Mouse (Mus musculus) limb, embryonic 10.5 days (tissue): ENCODE results near the gene Cox19. TPM values are rescaled to one million over a fixed set of nuclear protein-coding genes. Genes with fewer than 3 reads are reported as not detected.
A peak's percentile ranks its signal among the peaks of the same experiment; 100 is the strongest.
"Not testable (repeated sequence)": the region's sequence is repeated elsewhere in the genome, so short reads cannot be mapped to it uniquely, and the experiment has no call there.

Experiments used
- DNase-seq: peaks from one replicate; pipeline ENCODE4 v3.0.0-alpha.2; 2017; ENCODE audit warnings: low spot score
- H3K27ac ChIP-seq: fragments of 300-500 bp; sonication (generic); 2 replicates; pipeline ENCODE4 v1.5.1; 2016; ENCODE audit warnings: mild to moderate bottlenecking
- H3K27me3 ChIP-seq: fragments of 300-500 bp; sonication (generic); 2 replicates; pipeline ENCODE4 v1.6.1; 2016; ENCODE audit warnings: low read depth, mild to moderate bottlenecking; ENCODE audit not compliant: poor library complexity, severe bottlenecking
- H3K36me3 ChIP-seq: fragments of 300-500 bp; sonication (generic); 2 replicates; pipeline ENCODE4 v1.6.1; 2016; ENCODE audit warnings: mild to moderate bottlenecking, moderate library complexity
- H3K4me1 ChIP-seq: fragments of 300-500 bp; sonication (generic); 2 replicates; pipeline ENCODE4 v1.6.1; 2016
- H3K4me3 ChIP-seq: fragments of 300-500 bp; sonication (generic); 2 replicates; pipeline ENCODE4 v1.5.1; 2016; ENCODE audit warnings: mild to moderate bottlenecking, moderate library complexity
- H3K9me3 ChIP-seq: fragments of 300-500 bp; sonication (generic); replicated peaks from 2 replicates; pipeline ENCODE4 v1.6.1; 2016; ENCODE audit warnings: mild to moderate bottlenecking
- WGBS: fragments of 180-500 bp; shearing (Covaris S2); methylation state at CpG from one replicate; pipeline ENCODE4 v1.1.7; 2016; 5-methylcytosine and 5-hydroxymethylcytosine counted together
- polyA plus RNA-seq: library from polyadenylated mRNA; unstranded; fragments of >200 nt; fragmentation: Nextera tagmentation; extraction: Ambion mirVana; gene quantifications from 2 replicates; pipeline ENCODE4 v1.2.1, GENCODE M21; 2016

Gene Cox19
- polyA plus RNA-seq, 1 experiment from 2014 or later: 110 TPM

DNA sequence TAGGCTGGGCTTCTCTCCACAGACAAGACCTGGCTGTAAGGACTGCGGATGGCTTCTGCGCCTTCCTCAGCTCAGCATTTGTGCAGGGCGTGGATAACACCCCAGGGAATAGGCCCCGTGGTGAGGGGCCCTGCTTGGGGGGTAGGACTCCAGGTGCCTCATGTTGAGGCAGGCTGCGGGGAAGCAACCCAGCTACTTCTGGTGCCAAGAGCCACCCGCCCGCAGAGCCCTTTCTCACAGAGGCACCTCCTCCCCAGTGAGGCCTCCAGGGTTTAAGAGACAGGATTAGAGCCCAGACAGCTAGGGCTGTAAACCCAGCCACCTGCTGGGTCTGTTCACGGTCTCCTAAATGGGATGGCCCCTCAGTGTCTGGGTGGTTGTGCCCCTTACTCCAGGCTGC, 410 bp upstream of the Cox19 start:
- H3K9me3 ChIP-seq: no peaks in the 10 kb centered on the region
- 27% methylated on average over 8 of the region's 8 CpGs for WGBS
- DNase-seq: no peak
- H3K27me3 ChIP-seq: peaks cover 31% of the 10 kb centered on the region
- peaks cover 28% of the 10 kb centered on the region for H3K4me1 ChIP-seq
- H3K27ac ChIP-seq: peak overlapping the region; percentile 19
- no peaks in the 10 kb centered on the region for H3K36me3 ChIP-seq
- 0 out of 2 replicates have a peak overlapping the region, but pooled peaks have one; percentile 1 for H3K4me3 ChIP-seq

DNA sequence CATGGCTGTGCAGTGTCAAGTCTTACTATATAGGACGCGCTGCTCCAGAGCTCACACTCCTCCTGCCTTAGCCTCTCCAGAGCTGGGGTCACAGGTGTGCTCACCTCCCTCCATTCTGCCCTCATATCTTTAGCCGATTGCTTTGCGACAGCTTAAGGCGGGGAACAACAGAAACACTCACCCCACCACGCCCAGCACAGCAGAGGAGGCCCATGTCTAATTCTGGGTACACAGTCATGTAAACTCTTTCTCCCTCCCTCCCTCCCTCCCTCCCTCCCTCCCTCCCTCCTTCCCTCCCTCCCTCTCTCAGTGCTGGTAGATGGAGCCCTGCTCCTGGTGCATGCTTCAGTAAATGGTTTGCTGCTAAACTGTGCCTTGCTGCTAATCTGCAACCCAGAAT, 1.5 kb downstream of the Cox19 start:
- H3K4me1 ChIP-seq: peaks cover 29% of the 10 kb centered on the region
- no peak overlapping the region for H3K4me3 ChIP-seq
- WGBS: 84% methylated on average over 6 of the region's 6 CpGs
- no peaks in the 10 kb centered on the region for H3K9me3 ChIP-seq
- no peaks in the 10 kb centered on the region for H3K36me3 ChIP-seq
- peaks cover 27% of the 10 kb centered on the region for H3K27me3 ChIP-seq
- no peak overlapping the region for H3K27ac ChIP-seq
- DNase-seq: no peak

DNA sequence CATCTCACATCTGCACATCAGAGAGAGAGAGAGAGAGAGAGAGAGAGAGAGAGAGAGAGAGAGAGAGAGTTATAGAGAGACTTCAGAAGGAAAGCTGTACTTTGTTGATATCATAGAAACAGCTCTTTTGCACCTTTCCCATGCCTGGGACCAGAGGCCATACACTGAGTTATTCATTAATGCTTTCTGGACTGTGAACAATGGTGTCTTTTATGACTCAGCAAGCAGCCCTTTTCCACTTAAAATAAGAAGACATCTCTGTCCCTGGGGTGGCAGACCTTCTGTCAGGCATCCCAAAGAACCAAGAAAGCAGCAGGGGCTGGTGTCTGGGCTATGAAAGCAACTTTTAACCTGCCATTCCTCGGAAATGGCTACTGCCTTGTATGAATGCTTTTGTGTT, 4.0 kb downstream of the Cox19 start:
- WGBS: 74% methylated on average over 1 of the region's 1 CpGs
- H3K4me3 ChIP-seq: no peak overlapping the region
- no peak overlapping the region for H3K27ac ChIP-seq

DNA sequence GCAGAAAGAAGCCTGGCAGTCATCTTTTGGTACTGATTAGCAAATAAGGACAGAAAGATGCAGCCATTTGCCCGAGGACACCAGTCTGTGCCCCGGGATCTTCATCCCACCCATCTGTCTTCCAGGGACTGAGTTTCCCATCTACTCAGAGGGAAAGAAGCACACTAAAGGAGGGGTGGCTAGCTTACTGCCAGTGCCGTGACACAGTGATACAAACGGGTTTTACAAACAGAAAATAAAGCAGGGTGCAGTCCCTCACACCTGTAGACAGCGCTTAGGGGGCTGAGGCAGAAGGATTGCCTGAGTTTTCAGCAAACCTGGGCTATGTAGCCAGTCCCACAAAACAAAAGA, 5.9 kb downstream of the Cox19 start:
- no peak for DNase-seq
- WGBS: 11% methylated on average over 5 of the region's 5 CpGs
- peak overlapping the region; percentile 89; the same call in 1 of the 2 replicates for H3K27ac ChIP-seq
- H3K27me3 ChIP-seq: no peaks in the 10 kb centered on the region
- H3K4me3 ChIP-seq: peak overlapping the region; percentile 87
- no peaks in the 10 kb centered on the region for H3K9me3 ChIP-seq
- peaks cover 25% of the 10 kb centered on the region for H3K36me3 ChIP-seq
- peaks cover 19% of the 10 kb centered on the region for H3K4me1 ChIP-seq

More for the DNA sequence above, 4.0 kb downstream of the Cox19 start:
- Histone ChIP-seq H3K9me3 (no peaks in the 10 kb centered on the region), H3K36me3 (peaks cover 8% of the 10 kb centered on the region), H3K27me3 (peaks cover 17% of the 10 kb centered on the region), H3K4me1 (peaks cover 36% of the 10 kb centered on the region)
- DNase-seq: no peak

DNA sequence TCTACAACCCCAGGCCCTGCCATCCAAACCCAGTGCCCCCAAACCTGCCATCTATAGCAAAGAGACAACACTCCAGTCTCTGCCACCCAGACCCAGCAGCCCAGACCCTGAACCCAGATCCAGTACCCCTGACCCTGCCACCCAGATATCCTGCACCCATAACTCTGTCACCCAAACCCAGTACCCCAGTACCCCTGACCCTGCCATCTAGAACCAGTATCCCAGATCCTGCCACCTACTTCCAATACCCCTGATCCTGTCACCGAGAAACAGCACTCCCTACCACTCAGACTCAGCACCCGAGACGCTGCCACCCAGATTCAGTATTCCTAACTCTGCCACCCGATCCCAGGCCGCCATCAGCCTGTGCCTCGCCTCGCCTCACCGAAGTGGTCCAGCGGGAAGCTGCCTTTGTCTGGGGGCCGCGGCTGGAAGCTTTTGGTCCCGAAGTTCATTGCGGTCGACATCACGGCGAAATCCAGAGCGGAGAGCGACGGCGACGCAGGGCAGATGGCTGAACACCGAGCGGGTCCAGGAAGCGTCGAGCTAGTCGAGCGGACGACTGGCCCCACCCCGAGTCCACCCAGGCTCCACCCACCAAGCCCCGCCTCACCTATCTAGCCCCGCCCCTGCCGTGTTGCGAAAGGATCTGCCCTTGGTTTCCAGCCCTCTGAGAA, 6.4 kb downstream of the Cox19 start:
- Histone ChIP-seq H3K27me3 (no peaks in the 10 kb centered on the region), H3K9me3 (no peaks in the 10 kb centered on the region), H3K4me1 (peaks cover 16% of the 10 kb centered on the region), H3K27ac (peak overlapping the region; percentile 89), H3K4me3 (peak overlapping the region; percentile 87), H3K36me3 (peaks cover 30% of the 10 kb centered on the region)
- DNase-seq: peak; percentile 94
- WGBS: under 1% methylated on average over 33 of the region's 33 CpGs

DNA sequence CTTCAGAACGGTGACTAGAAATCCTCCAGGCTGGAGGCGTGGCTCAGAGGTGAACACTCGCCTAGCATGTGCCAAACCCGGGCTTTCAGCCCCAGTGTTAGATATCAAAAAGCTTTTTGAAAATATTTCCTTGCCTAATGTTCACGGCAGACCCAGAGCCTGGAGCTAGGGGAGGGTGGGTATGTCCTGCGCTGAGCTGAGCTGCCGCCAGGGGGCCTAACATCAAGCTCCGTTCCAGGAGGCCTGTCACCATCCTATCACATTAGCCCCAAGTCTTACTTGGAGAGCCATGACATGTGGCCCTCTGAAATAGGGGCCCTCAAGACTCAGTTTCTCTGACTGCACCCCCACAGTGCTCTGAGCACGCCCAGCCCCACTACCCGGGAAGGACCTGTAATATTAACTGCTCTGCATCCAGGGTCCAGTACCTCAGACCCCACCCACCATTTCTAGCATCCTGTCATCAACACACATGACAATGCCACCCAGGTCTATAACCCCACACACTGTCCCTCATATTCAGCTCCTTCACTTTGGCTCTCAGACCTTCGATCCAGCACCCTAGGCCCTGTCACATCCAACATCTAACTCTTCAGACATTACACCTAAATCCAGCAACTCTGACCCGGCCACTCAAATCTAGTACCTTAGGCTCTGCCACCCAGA, 7.1 kb downstream of the Cox19 start:
- no peaks in the 10 kb centered on the region for H3K9me3 ChIP-seq
- peak; percentile 86 for DNase-seq
- peaks cover 37% of the 10 kb centered on the region for H3K36me3 ChIP-seq
- H3K27me3 ChIP-seq: no peaks in the 10 kb centered on the region
- H3K4me3 ChIP-seq: peak overlapping the region; percentile 87
- H3K4me1 ChIP-seq: peaks cover 16% of the 10 kb centered on the region
- peak overlapping the region; percentile 89 for H3K27ac ChIP-seq
- WGBS: 6% methylated on average over 12 of the region's 12 CpGs

DNA sequence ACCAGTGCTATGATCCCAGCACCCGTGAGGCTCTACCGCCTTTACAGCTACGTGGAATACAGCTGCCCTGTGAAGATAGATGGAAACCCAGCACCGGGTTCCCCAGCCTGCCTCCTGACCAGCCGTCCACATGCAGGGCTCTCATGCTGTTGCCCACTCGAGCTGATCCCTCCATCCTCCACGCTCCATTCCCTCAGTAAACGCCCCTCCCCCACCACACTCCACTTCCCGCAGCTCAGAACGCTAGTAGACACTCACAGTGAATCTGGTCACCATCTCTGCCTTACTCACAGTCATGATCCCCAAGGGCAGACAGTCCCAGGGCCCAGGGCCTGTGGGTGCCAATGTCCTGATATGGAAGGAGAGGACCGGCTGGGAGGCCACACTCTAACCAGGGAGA, 12.3 kb downstream of the Cox19 start:
- Histone ChIP-seq H3K36me3 (peaks cover 82% of the 10 kb centered on the region), H3K27ac (no peak overlapping the region), H3K9me3 (no peaks in the 10 kb centered on the region), H3K27me3 (no peaks in the 10 kb centered on the region), H3K4me1 (peaks cover 5% of the 10 kb centered on the region), H3K4me3 (no peak overlapping the region)
- WGBS: 87% methylated on average over 11 of the region's 11 CpGs
- no peak for DNase-seq

DNA sequence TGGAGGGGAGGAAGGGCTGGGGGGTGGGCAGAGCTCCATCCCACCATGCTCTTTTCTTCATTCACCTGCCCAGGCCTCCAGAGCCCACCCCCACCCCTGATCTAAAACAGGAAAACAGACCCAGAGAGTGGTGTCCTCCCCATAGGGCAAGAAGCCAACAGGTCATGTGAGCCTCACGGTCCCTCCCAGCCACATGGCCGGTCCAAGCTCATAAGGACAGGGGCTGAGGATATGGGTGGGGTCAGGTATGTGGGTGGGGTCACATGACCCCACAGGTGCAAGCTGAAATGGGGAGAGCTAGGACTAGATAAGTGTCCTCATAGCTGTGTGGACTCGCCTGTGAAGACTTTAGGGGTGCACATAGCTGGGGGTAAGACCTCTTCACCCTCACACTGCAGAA, 12.8 kb downstream of the Cox19 start:
- H3K36me3 ChIP-seq: peaks cover 82% of the 10 kb centered on the region
- 89% methylated on average over 3 of the region's 3 CpGs for WGBS

DNA sequence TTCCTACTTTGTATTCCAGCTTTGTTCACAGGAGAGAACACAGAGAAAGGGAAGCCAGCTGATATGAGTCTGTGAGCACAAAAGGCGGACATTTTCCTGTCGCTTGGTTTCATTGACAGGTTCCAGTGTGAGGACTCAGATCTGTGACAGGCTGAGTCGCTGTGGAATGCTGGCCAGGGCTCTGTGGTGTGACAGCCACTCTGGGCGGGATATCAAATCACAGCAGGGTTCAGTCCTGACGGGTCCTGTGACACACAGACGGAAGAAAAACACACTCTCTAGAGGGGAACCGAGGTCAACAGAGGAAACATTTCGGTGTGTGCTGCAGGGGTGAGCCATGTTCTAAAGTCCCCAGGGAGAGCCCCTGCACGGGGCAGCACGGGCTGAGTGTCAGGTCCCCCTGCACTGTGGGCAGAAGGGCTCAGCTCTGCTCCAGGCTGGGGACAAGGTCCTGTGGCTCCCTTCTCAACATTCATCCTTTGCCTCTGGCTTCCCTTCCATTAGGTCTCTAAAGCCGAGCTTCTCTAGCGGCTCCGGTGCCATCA, 13.3 kb downstream of the Cox19 start:
- no peaks in the 10 kb centered on the region for H3K9me3 ChIP-seq
- WGBS: 87% methylated on average over 13 of the region's 13 CpGs
- no peak overlapping the region for H3K4me3 ChIP-seq
- no peak for DNase-seq
- H3K27ac ChIP-seq: no peak overlapping the region
- H3K27me3 ChIP-seq: no peaks in the 10 kb centered on the region
- H3K36me3 ChIP-seq: peaks cover 81% of the 10 kb centered on the region
- H3K4me1 ChIP-seq: no peaks in the 10 kb centered on the region

More for the DNA sequence above, 12.8 kb downstream of the Cox19 start:
- Histone ChIP-seq H3K27ac (no peak overlapping the region), H3K4me3 (no peak overlapping the region), H3K27me3 (no peaks in the 10 kb centered on the region), H3K9me3 (no peaks in the 10 kb centered on the region), H3K4me1 (peaks cover under 1% of the 10 kb centered on the region; the same call in 1 of the 2 replicates)
- DNase-seq: no peak

DNA sequence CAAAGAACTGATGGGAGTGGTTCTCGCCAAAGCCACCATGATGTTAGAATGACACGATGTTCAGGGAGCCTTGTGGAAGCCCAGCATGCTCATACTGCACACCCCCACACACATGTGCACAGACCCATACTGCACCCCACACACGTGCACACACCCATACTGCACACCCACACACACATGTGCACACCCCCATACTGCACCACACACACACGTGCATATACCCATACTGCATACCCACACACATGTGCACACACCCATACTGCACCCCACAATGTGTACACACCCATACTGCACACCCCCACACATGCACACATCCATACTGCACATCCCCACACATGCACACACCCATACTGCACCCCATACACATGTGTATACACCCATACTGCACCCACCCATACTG, 15.6 kb downstream of the Cox19 start:
- Histone ChIP-seq H3K9me3 (no peaks in the 10 kb centered on the region), H3K27me3 (no peaks in the 10 kb centered on the region), H3K4me3 (no peak overlapping the region), H3K36me3 (peaks cover 60% of the 10 kb centered on the region), H3K27ac (no peak overlapping the region), H3K4me1 (no peaks in the 10 kb centered on the region)
- DNase-seq: no peak
- WGBS: 91% methylated on average over 4 of the region's 4 CpGs

DNA sequence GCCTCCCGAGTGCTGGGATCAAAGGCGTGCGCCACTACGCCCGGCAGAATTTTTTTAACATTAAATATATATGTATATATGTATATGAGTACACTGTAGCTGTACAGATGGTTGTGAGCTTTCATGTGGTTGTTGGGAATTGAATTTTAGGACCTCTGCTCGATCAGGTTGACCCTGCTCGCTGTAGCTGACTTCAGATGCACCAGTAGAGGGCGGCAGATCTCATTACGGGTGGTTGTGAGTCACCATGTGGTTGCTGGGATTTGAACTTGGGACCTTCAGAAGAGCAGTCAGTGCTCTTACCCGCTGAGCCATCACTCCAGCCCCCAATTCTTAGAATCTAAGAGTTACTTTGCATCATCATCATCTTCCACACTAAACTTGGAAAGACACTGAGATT, 16.8 kb downstream of the Cox19 start:
- not testable (repeated sequence) for H3K27me3 ChIP-seq, H3K4me1 ChIP-seq, H3K4me3 ChIP-seq, H3K27ac ChIP-seq, H3K9me3 ChIP-seq, DNase-seq
- peaks cover 48% of the 10 kb centered on the region for H3K36me3 ChIP-seq
- WGBS: 82% methylated on average over 10 of the region's 10 CpGs

DNA sequence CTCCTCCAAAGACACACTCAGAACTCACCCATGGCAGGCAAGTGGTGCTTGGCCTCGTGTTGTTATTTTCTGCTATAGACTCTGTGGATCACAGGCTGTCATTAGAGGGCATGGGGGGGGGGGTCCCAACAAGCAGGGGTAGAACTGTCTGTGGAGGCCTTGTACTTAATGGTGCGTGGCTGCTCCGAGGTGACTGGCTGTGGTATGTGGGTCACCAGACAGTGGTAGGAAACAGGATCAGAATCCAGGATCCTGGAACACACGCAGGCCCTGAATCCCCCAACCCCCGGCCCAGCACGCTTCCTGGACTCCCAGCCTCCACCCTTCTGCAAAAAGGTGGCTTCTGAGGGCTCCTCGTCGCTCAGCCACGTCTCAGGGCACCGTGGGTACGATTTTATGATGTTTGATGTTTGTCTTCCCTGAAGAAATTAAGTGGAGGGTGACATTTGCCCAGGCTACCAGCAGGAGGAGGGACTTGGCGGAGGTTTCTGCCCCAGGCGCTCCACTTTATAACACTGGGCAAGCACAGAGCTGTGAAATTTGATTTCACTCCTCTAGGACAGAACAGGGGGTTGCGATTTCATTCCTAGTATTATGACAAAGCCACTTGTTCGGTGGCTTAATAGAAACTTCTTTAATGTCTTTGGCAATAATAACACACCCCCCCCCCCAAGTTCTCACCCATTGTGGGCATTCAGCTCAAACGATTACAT, 17.8 kb downstream of the Cox19 start:
- no peaks in the 10 kb centered on the region for H3K9me3 ChIP-seq
- H3K27ac ChIP-seq: no peak overlapping the region
- DNase-seq: no peak
- no peaks in the 10 kb centered on the region for H3K4me1 ChIP-seq
- H3K27me3 ChIP-seq: peaks cover 11% of the 10 kb centered on the region; the same call in 1 of the 2 replicates
- H3K36me3 ChIP-seq: peaks cover 39% of the 10 kb centered on the region
- H3K4me3 ChIP-seq: no peak overlapping the region
- WGBS: 87% methylated on average over 16 of the region's 16 CpGs
